Mouse (Mus musculus) CH12F3 (cell line): ENCODE measurements around the gene Gm10837.

ENCODE experiments used
- in situ Hi-C: fragments of 300-500 bp; cut with MboI; formaldehyde crosslinking; loops from 2 replicates; pipeline ENCODE4 v1.14.3; 2020; ENCODE audit warnings: low sequenced_read_pairs

Gene Gm10837

DNA sequence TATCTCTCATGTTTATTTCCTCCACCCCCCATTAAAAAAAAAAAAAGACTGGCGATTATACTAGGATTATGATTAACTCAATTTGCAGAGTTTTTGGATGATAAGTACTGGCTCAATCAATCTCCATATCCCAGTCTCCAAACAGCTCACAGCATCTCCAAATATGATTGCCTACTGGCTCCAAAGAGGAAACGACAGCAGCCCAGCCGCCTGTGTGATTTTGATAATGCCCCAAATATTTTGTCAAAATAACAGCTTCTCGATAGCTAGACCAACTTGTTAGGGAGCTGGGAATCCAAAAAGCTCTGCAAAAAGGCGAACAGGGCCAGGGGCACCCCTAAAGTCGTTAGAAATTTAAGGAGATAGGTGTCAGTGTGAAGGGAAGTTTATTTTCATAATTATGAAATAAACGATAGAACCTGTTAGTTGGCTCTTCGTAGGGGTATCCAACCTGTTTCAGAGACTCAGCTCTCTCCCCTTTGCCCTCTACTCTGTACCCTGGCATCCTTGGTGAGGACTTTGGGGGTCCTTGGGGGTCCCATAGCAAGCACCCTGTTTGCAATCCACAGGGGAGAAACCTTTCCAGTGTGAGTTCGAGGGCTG is 12.3 kb upstream of the Gm10837 start:
- in situ Hi-C loops = no loop called here

DNA sequence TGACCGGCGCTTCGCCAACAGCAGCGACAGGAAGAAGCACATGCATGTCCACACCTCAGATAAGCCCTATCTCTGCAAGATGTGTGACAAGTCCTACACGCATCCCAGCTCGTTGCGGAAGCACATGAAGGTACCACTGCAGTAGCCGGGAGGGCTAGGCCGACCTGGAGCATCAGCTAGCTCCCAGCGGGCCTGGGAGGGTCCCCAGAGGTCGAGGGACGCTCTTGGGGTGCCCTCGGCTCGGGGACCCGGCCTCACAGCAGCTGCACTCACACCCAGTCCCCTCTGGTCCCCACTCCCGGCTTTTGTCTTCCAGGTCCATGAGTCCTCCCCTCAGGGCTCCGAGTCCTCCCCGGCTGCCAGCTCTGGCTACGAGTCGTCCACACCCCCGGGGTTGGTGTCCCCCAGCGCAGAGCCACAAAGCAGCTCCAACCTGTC is 11.8 kb upstream of the Gm10837 start:
- in situ Hi-C loops = no loop called here

DNA sequence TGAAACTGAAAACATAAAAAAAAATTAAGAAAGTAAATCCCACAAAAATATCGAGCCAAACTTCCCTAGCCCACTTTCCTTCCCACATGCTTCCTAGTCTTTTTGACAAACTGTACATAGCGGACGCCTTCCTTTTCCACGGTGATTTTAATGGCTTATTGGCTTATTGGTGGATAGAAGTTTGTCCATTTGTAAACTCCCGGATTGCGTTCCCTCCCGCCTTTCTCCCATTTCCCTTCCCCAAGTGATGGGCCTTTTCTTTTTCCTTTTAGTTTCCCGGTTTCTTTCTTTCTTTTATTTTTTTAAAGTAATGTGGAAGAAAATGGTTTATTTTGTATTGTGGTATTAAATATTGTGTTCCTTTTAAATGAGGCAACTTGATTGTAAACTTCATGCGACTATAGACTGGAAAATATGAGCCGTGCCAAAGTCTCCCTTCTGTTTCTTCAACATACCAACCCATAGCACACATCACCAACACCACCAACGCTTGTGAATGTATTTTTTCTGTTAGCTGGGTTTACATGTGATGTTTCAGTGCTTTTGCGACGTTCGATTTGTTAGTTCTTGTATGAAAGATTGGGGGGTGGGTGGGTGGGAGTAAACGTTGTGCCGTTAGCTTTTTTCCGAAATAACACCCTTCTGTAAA is 10.8 kb upstream of the Gm10837 start:
- in situ Hi-C loops = no loop called here

DNA sequence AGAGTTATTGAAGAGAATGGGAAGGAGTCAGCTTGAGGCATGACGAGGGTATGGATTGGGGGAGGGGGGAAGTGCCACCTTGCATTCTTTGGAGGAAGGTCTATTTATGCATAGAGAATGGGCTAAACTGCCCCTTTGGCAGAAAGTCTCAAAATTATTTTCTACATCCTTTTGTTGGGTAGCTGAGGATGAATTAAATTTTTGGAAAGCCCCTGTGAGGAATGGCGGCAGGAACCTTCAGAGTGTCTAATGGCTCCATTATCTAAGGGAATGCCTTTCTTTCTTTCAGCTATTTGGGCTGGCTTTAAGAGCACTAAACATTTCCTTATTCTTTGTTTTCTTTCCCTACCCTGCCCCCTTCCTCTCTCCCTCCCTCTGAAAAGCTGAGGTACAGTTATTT is 10.0 kb upstream of the Gm10837 start:
- in situ Hi-C loops = no loop called here

DNA sequence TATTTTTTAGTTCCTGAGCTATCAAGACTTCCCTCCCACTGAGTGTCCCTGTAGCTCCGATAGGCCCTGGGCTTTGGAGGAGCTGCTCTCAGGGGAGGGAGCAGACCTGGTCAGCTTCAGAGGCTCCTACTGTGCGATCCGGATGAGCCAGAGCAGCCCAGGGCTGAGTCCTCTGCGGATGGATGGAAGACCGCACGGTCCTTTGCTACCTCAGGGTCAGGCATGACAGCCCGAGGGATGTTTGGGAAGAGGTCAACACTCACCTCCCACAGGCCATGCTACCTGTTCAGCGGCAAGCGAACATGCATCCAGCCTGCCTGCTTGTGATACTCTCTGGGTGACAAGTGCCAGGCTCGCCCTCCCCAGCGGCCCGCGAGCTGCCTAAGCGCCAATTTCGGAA is 9.2 kb upstream of the Gm10837 start:
- in situ Hi-C loops = no loop called here

DNA sequence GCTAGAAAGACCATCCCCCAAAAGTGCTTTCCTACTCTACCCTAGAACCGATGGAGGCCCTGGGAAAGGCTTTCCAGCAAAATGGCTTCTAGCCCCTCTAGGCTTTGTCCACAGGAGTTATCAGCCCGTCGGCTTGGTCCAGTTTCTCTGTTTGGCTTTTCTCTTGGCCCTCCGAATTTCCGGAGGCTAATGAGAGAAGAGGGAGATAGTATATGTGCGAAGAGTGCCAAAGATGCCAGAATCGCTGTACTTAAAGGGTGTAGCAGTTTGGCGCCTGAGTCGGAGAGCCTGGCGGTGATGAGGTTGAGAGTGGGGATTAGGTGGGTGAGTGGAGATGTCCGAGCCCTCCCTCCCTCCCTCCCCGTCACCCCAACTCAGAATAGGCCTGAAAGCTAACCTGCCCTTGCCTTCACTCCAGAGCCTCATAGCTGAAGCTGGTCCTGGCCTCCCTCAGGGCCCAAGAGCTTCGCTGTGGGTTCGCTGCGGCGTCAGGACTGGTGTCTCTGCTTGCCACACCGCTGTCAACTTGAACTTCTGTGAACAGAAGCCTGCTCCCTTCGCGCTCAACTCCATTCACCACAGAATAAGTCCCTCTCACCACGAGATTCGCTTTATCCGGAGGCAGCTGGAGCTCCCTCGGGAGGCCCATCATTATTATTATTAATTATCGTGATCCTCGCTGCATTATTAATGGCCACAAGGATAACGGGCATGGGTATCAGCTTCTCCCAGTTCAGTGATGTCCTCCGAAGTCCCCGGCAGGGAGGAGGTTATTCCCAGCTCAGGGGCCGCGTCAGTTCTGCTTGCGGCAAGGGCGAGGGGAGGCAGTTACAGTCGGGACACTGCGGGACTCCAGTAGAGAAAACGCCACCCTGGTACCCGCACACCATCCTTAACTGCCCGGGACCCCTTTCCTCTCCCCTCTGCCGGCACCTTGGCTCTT is 8.0 kb upstream of the Gm10837 start:
- in situ Hi-C loops = no loop called here

DNA sequence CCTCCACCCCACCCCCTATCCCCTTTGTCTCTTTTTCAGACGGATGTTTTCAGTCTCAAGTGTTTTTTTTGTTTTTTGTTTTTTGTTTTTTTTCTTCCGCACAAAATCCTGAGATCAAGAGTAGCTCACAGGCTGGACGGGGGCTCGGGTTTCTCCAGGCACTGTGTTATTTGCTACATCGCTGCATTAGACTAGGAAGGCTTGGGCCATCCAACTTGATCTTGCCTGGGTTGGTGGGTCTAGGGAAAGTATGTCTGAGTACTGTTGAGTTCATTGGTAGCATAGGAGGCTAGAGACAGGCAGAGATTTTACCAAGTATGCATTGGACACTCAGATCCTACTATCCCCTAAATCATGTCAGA is 7.4 kb upstream of the Gm10837 start:
- in situ Hi-C loops = no loop called here

DNA sequence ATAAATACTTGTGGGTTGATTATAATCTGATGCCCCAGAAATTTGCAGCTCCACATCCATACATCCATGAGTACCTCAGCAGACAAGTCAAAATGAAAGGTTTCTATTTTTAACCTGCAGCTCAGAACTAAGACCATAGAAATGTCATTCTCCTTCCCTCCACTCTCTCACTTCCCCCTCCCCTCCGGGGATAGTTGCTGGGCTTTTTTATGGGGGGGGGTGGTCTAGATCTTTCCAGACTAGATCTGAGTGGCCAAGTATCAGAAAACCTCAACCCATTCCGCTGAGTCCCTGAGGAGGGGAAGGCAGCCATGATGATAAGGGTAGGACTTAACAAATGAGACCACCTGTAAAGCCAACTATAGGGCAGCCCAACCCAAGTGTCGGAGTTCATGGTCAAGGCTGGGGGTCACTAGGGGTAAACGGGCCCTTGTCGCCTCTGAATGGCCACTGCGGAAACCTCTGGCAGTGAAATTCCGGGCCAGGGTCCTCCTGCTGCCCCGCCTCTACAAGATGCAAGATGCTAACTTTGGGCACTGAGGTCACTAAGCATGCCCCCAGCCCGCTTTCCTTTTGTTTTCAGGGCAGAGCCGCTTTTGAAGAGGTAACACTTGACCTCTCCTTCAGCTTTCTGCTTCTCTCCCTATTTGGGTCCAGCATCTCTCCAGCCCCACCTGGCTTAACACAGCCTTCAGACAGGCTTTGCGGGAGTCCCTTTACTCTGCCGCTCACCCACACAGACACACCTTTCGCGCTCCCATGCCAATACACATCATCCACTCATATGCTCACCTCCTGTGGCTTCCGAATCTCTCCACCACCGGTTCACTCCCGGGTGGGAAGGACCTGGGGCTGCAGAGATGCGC is 6.6 kb upstream of the Gm10837 start:
- in situ Hi-C loops = no loop called here

DNA sequence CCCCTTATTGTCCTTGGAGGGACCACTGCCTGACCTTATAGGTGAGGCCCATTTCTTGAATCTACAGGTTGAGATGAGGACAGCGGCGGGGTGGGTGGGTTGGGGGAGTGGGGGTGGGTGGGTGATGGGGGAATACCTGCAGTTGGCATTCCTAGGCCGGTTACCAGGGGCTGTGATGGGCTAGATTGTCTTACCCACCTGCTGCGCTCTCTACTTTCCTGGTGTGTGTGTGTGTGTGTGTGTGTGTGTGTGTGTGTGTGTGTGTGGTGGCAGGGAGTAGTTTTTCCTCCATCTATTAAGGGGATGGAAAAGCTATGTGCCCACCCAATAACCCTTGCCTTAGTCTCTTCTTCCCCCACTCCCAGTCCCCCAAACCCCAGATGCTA is 5.9 kb upstream of the Gm10837 start:
- in situ Hi-C loops = no loop called here

DNA sequence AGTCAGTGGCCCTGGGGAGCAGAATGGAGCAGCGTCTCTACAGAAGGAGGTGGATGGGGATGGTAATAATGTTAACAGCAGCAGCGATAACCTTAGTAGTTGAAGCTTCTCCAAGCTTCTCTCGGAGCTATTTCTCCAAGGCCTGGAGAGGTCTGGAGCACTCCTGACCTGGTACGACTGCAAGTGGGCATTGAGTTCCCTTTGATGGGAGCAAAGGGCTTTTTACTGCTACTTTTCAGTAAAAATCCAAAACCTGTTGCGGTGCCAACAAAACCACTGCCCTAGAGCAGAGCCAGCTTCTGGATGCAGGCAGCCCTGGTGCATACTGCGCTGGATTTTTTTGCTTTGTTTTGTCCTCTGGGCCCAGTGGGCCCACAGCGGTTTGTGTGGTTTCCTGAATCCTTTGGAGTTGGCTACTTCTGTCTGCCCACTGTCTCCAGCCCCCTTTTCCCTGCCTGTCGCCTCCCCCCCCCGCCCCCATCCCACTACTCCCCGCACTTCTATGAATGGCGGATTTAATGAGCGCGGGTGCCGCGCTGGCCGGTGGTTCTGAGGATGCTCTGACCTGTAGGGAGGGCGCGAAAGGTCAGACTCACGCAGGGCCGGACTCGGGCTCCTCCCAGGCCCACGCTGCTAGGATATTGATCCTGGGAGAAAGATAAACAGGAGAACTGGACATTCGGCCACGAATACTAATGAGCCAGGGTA is 5.4 kb upstream of the Gm10837 start:
- in situ Hi-C loops = no loop called here

DNA sequence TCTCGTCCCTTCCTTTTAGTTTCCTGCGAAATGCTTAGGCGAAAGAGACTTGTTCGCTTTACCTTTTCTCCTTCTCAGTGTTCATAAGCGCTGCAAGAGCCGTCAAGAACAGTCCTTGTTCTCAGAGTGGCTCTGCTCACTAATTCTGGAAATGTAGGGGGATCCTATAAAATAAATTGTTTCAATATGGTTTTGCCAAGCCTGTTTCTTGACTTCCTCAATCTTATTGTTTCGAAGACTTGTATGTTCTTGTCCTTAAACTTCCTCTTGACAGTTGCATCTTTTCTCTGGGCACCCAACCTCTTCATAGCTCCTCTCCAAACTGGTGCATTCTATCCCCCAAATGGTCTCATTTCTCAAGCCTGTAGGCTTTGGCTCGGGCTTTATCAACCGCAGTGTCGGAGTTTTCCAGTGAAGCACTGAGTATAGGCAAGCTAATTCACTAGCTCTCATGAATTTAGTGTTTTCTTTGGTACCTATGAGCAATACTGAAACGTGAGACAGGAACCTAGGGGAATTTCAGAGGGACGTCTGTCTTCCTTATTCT is 4.7 kb upstream of the Gm10837 start:
- in situ Hi-C loops = no loop called here

DNA sequence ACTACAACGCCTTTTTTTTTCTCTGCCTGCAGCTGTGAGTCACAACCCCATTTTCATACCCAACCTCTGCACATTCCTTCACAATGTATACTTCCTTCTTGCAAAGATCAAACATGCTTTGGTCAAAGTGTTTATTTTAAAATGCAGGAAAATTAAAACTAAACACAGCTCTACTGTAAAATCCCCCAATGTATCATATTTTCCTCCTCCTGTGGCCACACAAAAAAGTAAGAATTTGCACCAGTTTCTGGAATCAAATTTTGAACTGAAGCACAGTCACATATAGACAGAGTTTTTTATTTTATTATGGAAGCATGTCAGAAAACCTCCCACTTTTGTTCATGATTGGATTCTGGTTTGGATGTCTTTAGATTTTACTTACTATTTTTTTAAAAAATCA is 3.8 kb upstream of the Gm10837 start:
- in situ Hi-C loops = no loop called here

DNA sequence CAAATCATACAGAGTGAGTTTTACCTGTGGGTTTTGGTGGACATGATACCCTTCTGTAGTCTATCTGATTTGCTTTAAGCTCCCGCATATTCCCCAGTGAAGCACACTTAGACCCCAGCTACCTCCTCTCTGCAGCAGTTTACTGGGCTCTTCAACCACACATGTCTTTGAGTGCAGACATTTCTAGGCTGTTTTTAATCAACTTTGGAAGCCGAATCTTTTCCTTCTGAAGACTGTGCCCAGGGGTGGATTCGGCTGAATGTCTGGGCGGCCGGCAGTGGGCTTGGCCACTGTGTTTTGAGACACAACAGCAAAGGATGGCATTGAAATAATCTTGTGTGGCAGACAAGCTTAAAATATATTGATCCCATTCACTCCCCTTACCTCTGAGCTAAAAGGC is 3.0 kb upstream of the Gm10837 start:
- in situ Hi-C loops = no loop called here

DNA sequence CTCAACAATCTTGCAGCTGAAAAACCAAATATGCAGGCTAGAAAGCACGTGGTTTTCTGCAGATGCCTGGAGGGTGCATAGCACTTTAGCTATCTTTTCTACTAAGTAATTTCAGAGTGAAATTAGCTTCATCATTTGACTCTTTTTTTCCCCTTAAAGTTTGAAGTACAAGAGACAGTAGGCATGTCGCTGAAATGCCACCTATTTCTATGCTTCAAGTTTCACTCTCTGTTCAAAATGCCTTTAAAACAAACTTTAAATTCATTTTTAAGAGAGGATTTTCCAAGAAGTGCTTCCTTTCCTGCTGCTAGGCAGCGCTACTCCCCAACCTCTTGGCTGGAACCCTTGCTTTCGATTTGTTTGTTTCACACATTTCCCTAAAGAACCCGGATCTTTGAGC is 1.3 kb upstream of the Gm10837 start:
- in situ Hi-C loops = no loop called here

DNA sequence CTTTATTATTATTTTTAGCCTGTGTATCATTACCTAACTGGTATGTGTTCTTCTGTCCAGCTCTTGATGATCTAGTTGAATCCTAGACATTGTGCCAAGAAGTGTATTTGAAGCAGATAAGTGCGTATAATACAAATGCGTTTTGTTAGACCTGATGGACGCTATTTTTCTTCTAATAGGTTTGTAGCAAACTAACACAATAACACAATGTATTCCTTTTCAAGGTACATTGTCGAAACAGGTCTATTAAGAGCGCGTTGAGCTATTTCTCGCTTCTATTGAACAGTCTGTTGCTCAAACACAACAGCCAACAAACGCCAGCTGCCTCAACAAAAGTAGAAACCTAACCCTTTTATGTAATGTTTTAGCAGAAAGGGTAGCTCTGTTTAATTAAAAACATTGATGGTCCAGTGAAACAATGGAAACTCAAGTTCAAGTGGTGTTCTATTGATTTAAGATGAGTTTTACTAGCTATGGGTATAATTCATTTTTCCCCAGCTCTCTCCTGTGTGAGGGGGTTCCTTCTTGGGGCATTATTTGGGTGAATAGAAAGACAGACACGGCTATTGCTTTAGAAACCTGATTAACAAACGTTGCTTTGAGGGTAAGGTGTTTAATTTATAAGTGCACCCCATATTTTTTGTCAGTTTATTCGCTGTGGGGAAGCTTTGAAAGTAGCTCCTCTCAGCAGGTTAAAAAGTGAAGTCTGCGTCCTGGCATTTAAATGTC is 536 bp upstream of the Gm10837 start:
- in situ Hi-C loops = no loop called here

DNA sequence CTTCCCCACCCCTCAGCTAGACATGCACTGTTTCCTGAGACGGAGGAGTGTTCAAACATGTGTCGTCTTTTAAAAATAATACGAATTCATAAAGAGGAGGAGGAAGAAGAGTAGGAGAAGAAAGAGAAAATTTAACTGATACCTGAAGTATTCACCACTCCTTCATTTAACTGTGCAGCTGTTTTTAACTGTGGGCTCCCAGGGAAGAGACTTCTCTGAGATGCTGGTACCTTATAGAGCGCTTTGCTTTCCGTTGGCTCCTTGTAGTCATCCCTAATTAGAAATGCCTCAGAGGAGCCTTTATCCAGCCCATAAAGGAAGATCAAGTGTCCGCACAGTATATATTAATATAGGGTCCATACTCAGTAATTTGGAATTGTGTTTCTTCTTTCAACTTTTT is 1.1 kb downstream of the Gm10837 start:
- in situ Hi-C loops = no loop called here

DNA sequence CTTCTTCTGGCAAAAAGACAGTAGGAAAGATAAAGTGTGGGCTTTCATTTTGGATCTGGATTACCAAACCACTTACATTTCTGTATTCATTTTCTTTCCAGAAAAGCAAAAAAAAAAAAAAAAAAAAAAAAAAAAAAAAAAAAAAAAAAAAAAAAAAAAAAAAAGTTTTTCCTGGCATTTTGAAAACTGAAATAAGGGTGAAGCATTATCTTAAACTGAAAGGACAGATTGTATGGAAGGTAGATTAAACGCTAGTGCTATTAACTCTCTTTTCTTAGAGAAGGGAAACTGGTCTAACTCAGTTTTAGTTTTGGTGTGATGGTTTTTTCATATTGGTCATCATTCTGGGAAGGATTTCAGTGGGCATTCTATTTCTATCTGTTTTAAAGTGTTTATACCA is 1.6 kb downstream of the Gm10837 start:
- in situ Hi-C loops = no loop called here

DNA sequence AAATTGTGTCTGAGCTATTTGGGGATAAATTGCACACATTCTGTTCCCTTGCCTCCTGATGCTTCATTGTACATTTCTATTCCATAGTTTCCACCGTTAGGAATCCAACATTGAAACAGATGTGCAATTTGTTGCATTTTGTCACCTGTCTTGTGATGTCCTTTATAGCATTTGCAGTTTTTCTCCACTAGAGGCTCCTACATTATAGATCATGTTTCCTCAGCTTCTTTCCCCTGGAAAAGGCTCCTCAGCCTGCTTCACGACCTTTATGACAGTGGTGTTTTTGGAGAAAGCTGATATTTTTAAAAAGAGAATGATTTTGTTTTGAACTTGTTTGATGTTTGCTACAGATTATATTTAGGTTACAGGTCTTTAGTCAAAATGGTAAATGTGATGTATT is 18.7 kb downstream of the Gm10837 start:
- in situ Hi-C loops = no loop called here

DNA sequence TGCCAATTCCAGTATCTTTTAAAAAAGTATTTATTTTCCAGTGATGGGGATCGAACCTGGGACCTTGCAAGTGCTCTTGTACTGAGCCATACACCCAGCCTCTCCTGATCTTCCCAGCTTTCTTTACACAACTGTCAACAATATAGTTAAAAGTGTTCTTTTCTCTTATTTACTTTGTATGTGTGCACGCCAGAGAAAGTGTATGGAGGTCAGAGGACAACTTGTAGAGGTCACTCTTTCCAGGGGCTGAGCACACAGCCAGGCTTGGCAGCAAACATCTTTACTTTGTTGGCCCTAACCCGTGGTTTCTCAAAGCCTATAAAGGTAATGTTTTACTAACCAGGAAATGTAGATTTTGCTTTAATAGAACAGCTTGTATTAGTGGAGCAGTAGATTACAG is 21.1 kb downstream of the Gm10837 start:
- in situ Hi-C loops = no loop called here
